Mouse (Mus musculus): ENCODE results near the gene Ddo. TPM values are rescaled to one million over a fixed set of nuclear protein-coding genes. Genes with fewer than 3 reads are reported as not detected.

Gene Ddo
- polyA plus RNA-seq (2014; fragmentation: Nextera tagmentation; extraction: Ambion mirVana), result 21.1 and 22.9 TPM in 2 replicates

DNA sequence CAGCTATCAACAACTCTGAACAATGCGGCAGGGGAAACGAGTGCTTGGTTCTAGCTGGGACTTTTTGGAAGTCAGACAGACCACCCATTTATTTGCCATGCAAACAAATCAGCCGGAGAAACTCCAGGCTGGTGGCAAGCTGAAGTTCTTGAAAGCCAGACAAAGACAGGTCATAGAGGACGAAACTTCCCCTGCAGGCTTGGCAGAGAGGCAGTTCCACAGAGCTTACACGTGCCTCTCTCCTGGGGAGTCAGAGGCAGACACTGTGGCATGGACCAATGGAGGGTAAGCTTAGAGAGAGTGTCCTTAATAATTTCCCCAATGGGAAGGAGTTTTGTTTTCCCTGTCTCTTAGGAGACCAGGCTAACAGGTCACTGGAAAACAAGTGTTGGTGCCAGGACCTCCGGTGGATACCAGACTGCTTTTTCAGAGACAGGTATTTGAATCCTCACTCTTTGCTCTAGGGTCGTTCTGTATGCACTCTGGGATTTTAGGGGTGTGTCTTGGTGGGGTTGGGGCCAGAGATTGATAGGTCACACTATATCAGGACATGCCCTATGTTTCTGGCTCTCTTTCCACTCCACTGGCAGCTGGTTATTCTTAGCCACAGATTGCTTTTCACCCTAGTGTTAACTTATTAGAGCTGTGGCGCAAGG lies at the start of gene Ddo:
Gene Ddo, plus strand, starts transcription at position 356 of the 656 bp plus-strand sequence.
- peak within 1 kb of the TSS; percentile 29 to 39 for H3K4me3 ChIP-seq (ENCODE audit: control insufficient read depth in 1 of 2, insufficient read depth in 1 of 2, low read depth in 1 of 2, low read length in 2 of 2)
- ATAC-seq (ENCODE audit: insufficient number of reproducible peaks, insufficient read depth, low FRiP score, low read depth), result peak; percentile 86
- WGBS, result 25% methylated on average over 8 of the region's 8 CpGs
- no peaks in the 10 kb centered on the region; the same call in 1 of the 2 replicates for H3K36me3 ChIP-seq (ENCODE audit: control insufficient read depth, insufficient read depth, low read length)
- H3K4me1 ChIP-seq (ENCODE audit: control insufficient read depth in 2 of 2, insufficient read depth in 2 of 2, low read length in 2 of 2), result peaks cover 12 to 13% of the 10 kb centered on the region in 2 experiments
- peak within 1 kb of the TSS; percentile 70 for H3K4me2 ChIP-seq (ENCODE audit: low read length)
- peak within 1 kb of the TSS; percentile 67 for H3K9ac ChIP-seq (ENCODE audit: low read length)
- H3K9me3 ChIP-seq (ENCODE audit: control insufficient read depth, low read length), result peaks cover 4% of the 10 kb centered on the region; the same call in 1 of the 2 replicates
- H3K27me3 ChIP-seq (ENCODE audit: control insufficient read depth, insufficient read depth, low read length), result no peaks in the 10 kb centered on the region
- peak within 1 kb of the TSS; percentile 85 to 95 for H3K27ac ChIP-seq (replicated peaks in 1 of 2; ENCODE audit: control insufficient read depth in 1 of 2, insufficient read depth in 1 of 2, low read depth in 2 of 2, low read length in 2 of 2)

GRCm38 (mm10) chr10:40583584-40584255 lies 46.1 kb upstream of the Ddo start:
- no peak overlapping the region for H3K4me3 ChIP-seq (ENCODE audit: control insufficient read depth in 1 of 2, insufficient read depth in 1 of 2, low read depth in 1 of 2, low read length in 2 of 2)
- no peak for ATAC-seq (ENCODE audit: insufficient number of reproducible peaks, insufficient read depth, low FRiP score, low read depth)
- H3K9me3 ChIP-seq (ENCODE audit: control insufficient read depth, low read length), result 0 out of 2 replicates have a peak, but pooled peaks cover 4% of the 10 kb centered on the region
- H3K27ac ChIP-seq (replicated peaks in 1 of 2; ENCODE audit: control insufficient read depth in 1 of 2, insufficient read depth in 1 of 2, low read depth in 2 of 2, low read length in 2 of 2), result no peak overlapping the region
- no peaks in the 10 kb centered on the region for H3K4me1 ChIP-seq (ENCODE audit: control insufficient read depth in 2 of 2, insufficient read depth in 2 of 2, low read length in 2 of 2)
- no peaks in the 10 kb centered on the region for H3K36me3 ChIP-seq (ENCODE audit: control insufficient read depth, insufficient read depth, low read length)
- no peak overlapping the region for H3K9ac ChIP-seq (ENCODE audit: low read length)
- 75% methylated on average over 8 of the region's 8 CpGs for WGBS
- no peaks in the 10 kb centered on the region for H3K27me3 ChIP-seq (ENCODE audit: control insufficient read depth, insufficient read depth, low read length)
- no peak overlapping the region for H3K4me2 ChIP-seq (ENCODE audit: low read length)

- ATAC-seq (ENCODE audit: insufficient number of reproducible peaks, insufficient read depth, low FRiP score, low read depth), result no peak
- Histone ChIP-seq H3K36me3 (ENCODE audit: control insufficient read depth, insufficient read depth, low read length) (no peaks in the 10 kb centered on the region), H3K27ac (replicated peaks in 1 of 2; ENCODE audit: control insufficient read depth in 1 of 2, insufficient read depth in 1 of 2, low read depth in 2 of 2, low read length in 2 of 2) (no peak overlapping the region), H3K9me3 (ENCODE audit: control insufficient read depth, low read length) (no peaks in the 10 kb centered on the region), H3K27me3 (ENCODE audit: control insufficient read depth, insufficient read depth, low read length) (no peaks in the 10 kb centered on the region), H3K4me3 (ENCODE audit: control insufficient read depth in 1 of 2, insufficient read depth in 1 of 2, low read depth in 1 of 2, low read length in 2 of 2) (no peak overlapping the region), H3K9ac (ENCODE audit: low read length) (no peak overlapping the region), H3K4me2 (ENCODE audit: low read length) (no peak overlapping the region), H3K4me1 (ENCODE audit: control insufficient read depth in 2 of 2, insufficient read depth in 2 of 2, low read length in 2 of 2) (no peaks in the 10 kb centered on the region)
- 56% methylated on average over 7 of the region's 7 CpGs for WGBS
These were observed 37.6 kb upstream of the Ddo start for GRCm38 (mm10) chr10:40592186-40592585.

DNA sequence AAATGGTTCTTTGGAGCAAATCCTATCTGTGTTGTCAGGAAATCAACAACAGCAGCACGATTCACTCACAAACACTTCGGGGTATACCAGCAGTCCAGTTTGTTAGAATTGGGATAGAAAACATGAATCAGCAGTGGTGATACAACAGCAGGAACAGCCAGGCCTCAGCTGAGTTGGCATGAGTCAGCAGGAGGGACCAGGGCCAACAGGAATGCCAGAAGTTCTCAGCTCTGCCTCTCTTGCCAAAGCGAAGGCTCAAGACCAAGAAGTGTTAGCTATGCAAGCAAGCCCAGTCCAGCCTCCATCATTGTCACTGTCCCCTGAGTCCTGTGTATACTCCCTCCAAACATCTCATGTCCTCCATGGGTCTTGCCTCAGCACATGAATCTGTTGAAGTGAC lies 32.6 kb upstream of the Ddo start:
- 80% methylated on average over 3 of the region's 3 CpGs for WGBS
- no peak for ATAC-seq (ENCODE audit: insufficient number of reproducible peaks, insufficient read depth, low FRiP score, low read depth)
- H3K4me2 ChIP-seq (ENCODE audit: low read length), result no peak overlapping the region
- H3K9ac ChIP-seq (ENCODE audit: low read length), result no peak overlapping the region
- no peak overlapping the region for H3K4me3 ChIP-seq (ENCODE audit: control insufficient read depth in 1 of 2, insufficient read depth in 1 of 2, low read depth in 1 of 2, low read length in 2 of 2)
- no peaks in the 10 kb centered on the region for H3K9me3 ChIP-seq (ENCODE audit: control insufficient read depth, low read length)
- no peaks in the 10 kb centered on the region for H3K4me1 ChIP-seq (ENCODE audit: control insufficient read depth in 2 of 2, insufficient read depth in 2 of 2, low read length in 2 of 2)
- no peaks in the 10 kb centered on the region for H3K36me3 ChIP-seq (ENCODE audit: control insufficient read depth, insufficient read depth, low read length)
- H3K27ac ChIP-seq (replicated peaks in 1 of 2; ENCODE audit: control insufficient read depth in 1 of 2, insufficient read depth in 1 of 2, low read depth in 2 of 2, low read length in 2 of 2), result no peak overlapping the region
- H3K27me3 ChIP-seq (ENCODE audit: control insufficient read depth, insufficient read depth, low read length), result no peaks in the 10 kb centered on the region

GRCm38 (mm10) chr10:40604706-40605394 lies 25.0 kb upstream of the Ddo start:
- Histone ChIP-seq H3K36me3 (ENCODE audit: control insufficient read depth, insufficient read depth, low read length) (no peaks in the 10 kb centered on the region), H3K27me3 (ENCODE audit: control insufficient read depth, insufficient read depth, low read length) (no peaks in the 10 kb centered on the region), H3K9ac (ENCODE audit: low read length) (no peak overlapping the region), H3K4me1 (ENCODE audit: control insufficient read depth in 2 of 2, insufficient read depth in 2 of 2, low read length in 2 of 2) (no peaks in the 10 kb centered on the region), H3K27ac (replicated peaks in 1 of 2; ENCODE audit: control insufficient read depth in 1 of 2, insufficient read depth in 1 of 2, low read depth in 2 of 2, low read length in 2 of 2) (no peak overlapping the region), H3K4me3 (ENCODE audit: control insufficient read depth in 1 of 2, insufficient read depth in 1 of 2, low read depth in 1 of 2, low read length in 2 of 2) (no peak overlapping the region), H3K4me2 (ENCODE audit: low read length) (no peak overlapping the region), H3K9me3 (ENCODE audit: control insufficient read depth, low read length) (peaks cover 7% of the 10 kb centered on the region)
- WGBS, result 52% methylated on average over 6 of the region's 6 CpGs
- no peak for ATAC-seq (ENCODE audit: insufficient number of reproducible peaks, insufficient read depth, low FRiP score, low read depth)

GRCm38 (mm10) chr10:40617973-40618372 lies 11.8 kb upstream of the Ddo start:
- Histone ChIP-seq H3K27ac (replicated peaks in 1 of 2; ENCODE audit: control insufficient read depth in 1 of 2, insufficient read depth in 1 of 2, low read depth in 2 of 2, low read length in 2 of 2) (no peak overlapping the region), H3K4me2 (ENCODE audit: low read length) (no peak overlapping the region), H3K4me1 (ENCODE audit: control insufficient read depth in 2 of 2, insufficient read depth in 2 of 2, low read length in 2 of 2) (no peaks in the 10 kb centered on the region), H3K27me3 (ENCODE audit: control insufficient read depth, insufficient read depth, low read length) (no peaks in the 10 kb centered on the region), H3K9me3 (ENCODE audit: control insufficient read depth, low read length) (no peaks in the 10 kb centered on the region), H3K9ac (ENCODE audit: low read length) (no peak overlapping the region), H3K4me3 (ENCODE audit: control insufficient read depth in 1 of 2, insufficient read depth in 1 of 2, low read depth in 1 of 2, low read length in 2 of 2) (no peak overlapping the region), H3K36me3 (ENCODE audit: control insufficient read depth, insufficient read depth, low read length) (no peaks in the 10 kb centered on the region)
- no peak for ATAC-seq (ENCODE audit: insufficient number of reproducible peaks, insufficient read depth, low FRiP score, low read depth)

DNA sequence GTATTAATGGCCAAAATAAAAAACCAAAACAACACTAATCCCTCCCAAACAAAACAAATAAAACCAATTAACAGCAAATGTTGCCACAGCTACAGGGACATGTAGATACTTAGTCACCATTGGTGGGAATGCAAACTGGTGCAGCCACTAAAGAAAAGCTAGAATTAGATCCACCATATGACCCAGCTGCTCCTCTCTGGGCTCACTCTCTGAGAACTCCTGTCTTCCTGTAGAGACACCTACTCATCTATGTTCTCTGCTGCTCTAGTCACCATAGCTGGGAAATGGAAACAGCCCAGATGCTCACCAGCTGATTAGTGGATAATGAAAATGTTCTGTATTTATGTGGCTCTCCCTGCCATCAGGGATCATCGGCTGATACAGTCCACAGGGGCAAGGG lies 10.1 kb upstream of the Ddo start:
- 84% methylated on average over 1 of the region's 1 CpGs for WGBS
- ATAC-seq (ENCODE audit: insufficient number of reproducible peaks, insufficient read depth, low FRiP score, low read depth), result no peak
- Histone ChIP-seq H3K9ac (ENCODE audit: low read length) (no peak overlapping the region), H3K4me2 (ENCODE audit: low read length) (no peak overlapping the region), H3K36me3 (ENCODE audit: control insufficient read depth, insufficient read depth, low read length) (no peaks in the 10 kb centered on the region), H3K27ac (replicated peaks in 1 of 2; ENCODE audit: control insufficient read depth in 1 of 2, insufficient read depth in 1 of 2, low read depth in 2 of 2, low read length in 2 of 2) (no peak overlapping the region), H3K27me3 (ENCODE audit: control insufficient read depth, insufficient read depth, low read length) (no peaks in the 10 kb centered on the region), H3K4me1 (ENCODE audit: control insufficient read depth in 2 of 2, insufficient read depth in 2 of 2, low read length in 2 of 2) (no peaks in the 10 kb centered on the region), H3K9me3 (ENCODE audit: control insufficient read depth, low read length) (no peaks in the 10 kb centered on the region), H3K4me3 (ENCODE audit: control insufficient read depth in 1 of 2, insufficient read depth in 1 of 2, low read depth in 1 of 2, low read length in 2 of 2) (no peak overlapping the region)
